Mouse (Mus musculus) small intestine, adult 2 months (tissue): ENCODE results near the gene Clec16a.

ENCODE experiments used
- CTCF ChIP-seq: fragments of 200-500 bp; IDR thresholded peaks from 2 replicates; pipeline ENCODE4 v1.5.1; 2012; ENCODE audit warnings: low read depth, mild to moderate bottlenecking, control low read depth, inconsistent platforms, low read length, moderate library complexity, mixed read lengths; ENCODE audit not compliant: insufficient replicate concordance, insufficient read length; ENCODE audit errors: extremely low read depth
- POLR2A ChIP-seq: fragments of 200-500 bp; IDR thresholded peaks from 2 replicates; pipeline ENCODE4 v1.6.1; 2012; ENCODE audit warnings: low read depth, mild to moderate bottlenecking, control low read depth, inconsistent platforms, low read length, moderate library complexity

DNA sequence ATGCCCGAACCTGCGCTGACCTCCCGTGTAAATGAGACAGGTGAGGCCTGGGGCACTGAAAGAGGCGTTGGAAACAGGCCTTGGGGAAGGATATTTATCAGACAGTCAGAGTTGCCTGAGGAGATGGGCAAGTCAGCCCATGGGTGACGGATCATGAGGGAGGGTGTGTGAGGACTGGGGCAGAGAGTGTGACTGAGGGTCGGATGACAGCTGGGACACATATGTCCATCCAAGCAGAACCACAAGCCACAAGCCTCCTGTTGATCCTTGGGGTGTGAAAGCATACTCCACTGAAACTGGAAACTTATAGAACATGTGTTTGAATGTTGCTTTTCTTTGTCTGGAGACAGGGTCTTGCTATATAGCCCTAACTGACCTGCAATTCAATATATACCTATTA is 36.4 kb upstream of the Clec16a start:
- TF ChIP-seq POLR2A (no peak), CTCF (no peak)
